Mouse (Mus musculus): ENCODE data around the gene Prkar1a.

GRCm38 (mm10) chr11:109714341-109715247 is 65.4 kb downstream of the Prkar1a start:
- TF ChIP-seq CTCF (IDR thresholded peaks at IDR 0.05; ENCODE audit: borderline replicate concordance, insufficient read depth, low read length) (no peak), POLR2A (IDR thresholded peaks at IDR 0.05; ENCODE audit: low read depth, low read length) (no peak)
